Mouse (Mus musculus) NIH3T3 (cell line): ENCODE measurements at regions not wholly inside any gene's neighbourhood (a gene's known extent, or its start where the extent isn't known, plus 50 kb on each side); places are given as distances from the start of the nearest gene placed in this dataset.

Experiments
- DNase-seq: peaks from one replicate; pipeline ENCODE4 v3.0.0-alpha.2; 2012; ENCODE audit warnings: low read depth

DNA sequence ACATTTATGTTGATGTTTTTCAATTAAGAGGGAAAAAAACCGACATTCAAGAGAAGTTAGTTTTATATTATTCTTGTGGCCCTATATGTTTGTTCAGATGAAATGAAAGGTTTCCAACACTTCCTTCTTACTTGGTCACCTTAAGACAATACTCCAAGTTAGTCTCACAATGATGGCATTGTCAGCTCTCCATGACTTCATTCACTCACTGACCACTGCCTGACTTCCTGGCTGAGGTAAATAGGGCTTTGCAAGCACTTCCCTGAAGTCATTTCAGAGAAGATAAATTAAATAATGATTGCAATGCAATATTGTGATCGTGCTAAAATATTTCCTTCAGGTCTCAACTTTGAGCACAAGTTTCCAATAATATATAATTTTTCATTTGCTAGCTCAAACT lies 197.9 kb upstream of the Cep162 start:
- DNase-seq = no peak

DNA sequence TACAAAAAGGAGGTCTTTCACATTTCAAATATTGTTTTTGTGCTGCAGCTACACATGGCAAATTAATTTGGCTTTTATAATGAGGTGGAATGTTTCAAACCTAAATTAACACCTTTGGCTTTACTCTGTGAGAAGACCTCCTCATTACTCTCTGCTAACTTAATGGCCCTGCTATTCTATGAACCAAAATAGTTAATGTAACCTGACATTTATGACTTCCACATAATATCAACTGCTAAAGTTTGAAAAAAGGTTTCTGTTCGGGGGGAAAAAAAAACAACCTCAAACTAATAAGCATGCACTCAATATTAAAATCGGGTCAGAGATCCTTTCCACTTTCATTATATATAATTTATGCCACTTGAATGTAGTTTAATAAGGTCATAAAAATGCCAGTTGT lies 197.2 kb upstream of the Cep162 start:
- DNase-seq = no peak

DNA sequence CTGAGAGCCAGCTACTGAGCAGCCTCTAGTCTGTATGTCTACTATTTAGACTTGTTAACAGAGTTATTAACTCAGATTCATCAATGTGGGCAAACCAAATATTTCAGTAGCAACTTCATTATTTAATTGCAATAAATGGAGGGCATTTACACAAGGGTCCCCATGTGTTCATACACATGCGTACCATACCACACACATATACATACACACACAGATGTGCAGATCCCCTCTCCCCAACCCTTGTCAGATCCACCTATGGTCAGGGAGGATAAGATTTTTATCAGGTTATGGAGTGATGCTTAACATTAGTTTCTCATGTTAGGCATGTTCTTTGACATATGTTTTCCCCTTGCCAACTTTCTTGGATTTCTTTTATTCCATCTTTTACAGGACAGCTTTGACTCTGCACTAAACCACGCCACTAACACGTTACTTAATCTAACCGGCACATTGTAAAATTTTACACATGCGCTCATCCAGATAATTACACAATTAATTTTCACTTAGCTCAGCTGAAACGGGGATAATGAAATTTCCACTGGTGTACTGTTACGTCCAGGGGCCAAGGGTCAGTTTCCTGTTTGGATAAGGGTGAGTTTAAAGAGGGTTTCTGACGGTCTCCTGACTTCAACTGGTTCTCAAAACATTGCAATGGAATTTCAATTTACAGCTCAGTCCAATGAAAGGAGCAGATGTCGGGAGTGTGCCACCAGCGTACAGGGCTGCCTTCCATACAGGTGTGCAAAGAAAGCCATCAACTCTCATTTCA lies 188.3 kb upstream of the Cep162 start:
- DNase-seq = no peak

DNA sequence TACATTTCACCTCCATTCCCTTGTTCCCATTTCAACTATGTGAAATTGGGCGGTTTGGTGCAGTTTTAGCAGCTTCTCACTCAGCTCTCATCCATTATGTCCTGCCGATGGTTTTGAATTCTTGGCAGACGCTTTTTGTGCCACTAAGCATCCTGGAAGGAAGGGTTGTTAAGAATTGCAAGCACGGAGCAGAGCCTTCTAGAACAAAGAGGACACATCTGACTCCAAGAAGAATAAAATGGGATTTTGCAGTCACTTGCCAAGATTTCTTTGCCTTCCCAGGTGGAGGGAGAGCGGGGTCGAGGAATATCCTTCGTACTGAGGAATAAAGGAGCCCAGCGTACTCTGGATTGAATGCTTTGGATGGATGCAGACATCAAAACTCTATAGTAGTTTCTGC lies 176.7 kb upstream of the Cep162 start:
- no peak for DNase-seq

DNA sequence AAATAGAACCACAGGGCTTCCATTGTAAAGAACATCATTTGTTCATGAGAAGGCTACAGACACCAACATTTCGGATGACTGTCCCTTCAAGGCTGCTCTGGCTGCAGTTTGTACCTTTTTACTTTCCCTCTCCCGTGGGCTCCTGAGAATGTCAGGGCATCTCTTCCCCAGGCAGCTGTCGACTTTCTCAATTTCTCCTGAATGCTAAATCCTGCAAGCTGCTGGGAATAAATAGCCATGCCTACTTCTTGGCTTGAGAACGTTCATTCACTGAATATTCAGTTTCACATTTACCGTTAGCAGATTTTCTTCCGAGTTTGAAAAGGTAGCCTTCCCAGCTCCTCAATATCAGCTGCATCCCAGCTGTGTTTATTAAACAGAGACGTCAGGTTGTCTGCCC lies 176.2 kb upstream of the Cep162 start:
- DNase-seq = no peak

DNA sequence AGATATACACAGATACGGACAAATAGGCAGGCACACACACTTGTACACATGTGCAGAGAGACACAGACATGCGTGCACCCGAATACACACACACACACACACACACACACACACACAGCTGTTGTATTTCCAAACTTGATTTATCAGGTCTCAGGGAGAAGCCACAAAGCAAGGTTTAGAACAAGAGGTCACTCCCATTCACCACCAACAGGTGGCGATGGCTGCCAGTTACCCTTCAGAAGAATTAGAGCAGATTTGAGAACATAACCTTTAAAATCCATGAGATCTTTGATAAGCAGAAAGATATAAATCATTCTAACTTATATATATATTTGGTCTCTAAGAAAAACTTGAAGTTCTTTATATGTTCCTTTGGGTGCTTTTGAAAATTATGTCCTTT lies 169.9 kb upstream of the Cep162 start:
- peak; percentile 83 for DNase-seq

DNA sequence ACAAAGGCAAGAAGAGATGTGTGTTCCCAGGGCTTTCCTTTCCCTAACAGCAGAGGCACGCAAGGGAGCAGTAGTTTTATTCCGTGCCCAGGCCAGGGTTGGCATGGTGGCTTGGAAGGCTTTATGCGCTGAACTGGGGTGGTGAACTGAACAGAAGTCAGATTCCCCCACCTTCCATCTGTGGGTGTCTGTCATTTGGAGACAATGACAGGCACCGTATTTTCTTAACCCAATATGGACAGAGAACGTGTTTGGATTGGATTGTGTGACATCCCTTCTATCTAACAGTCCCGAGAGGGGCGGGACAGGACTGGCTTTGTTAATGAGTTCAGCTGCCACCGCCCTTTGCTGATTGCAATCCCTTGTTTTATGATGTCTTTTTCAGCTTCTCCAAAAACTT lies 165.8 kb upstream of the Cep162 start:
- DNase-seq = no peak

DNA sequence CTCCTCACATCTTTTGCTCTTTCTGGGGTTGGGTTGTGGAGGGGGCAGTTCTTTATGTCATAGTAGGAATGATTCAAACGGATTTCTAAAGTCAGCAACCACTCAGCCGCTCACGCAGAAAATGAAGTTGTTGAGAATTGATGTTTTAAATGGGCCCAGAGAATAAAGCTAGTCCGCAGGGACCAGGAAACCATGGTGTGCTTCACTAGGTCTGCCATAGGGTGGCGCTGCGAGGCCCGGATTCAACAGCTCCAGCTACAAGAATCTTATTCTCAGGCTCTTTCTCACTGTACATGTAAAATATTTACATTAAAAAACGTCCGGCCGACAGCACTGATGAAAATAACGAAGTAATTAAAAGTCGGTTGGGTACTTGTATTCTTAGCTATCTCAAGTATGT lies 164.0 kb upstream of the Cep162 start:
- peak; percentile 75 for DNase-seq

DNA sequence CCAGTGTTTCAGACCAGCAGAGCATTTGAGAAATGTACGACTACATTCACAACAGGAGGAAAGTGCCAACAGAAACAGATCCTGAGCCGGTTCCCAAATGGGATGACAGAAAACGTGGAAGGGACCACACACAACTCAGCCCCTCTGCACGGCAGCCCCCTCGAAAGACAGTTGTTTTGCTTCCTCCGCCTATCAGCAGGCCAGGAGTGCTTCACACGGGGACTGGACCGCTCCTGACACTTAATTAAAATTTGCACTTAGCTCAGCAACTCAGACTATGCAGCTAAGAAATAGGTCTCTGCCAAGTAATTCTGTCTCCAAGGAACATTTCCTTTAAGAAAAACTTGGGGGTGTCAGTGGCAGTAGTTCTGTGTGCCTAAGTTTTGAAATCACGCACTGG lies 157.6 kb upstream of the Cep162 start:
- no peak for DNase-seq

DNA sequence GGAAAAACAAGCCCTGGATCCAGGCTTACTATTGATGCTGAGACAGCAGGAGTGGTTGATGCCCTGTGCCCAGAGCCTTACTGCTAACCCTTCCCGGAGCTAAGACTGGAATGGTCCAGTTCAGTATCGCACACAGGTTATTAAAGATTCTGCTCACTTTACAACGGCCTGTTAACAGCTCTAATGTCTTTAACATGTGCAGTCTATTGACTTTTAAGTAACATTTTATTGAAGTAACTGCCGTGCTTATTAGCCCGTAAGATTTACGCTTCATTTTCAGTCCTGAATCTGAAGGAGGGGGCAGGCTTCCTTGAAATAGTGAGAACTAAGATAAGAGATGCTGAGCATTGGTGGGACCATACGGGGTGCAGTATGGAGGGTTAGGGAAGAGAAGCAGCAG lies 155.7 kb upstream of the Cep162 start:
- DNase-seq = no peak

DNA sequence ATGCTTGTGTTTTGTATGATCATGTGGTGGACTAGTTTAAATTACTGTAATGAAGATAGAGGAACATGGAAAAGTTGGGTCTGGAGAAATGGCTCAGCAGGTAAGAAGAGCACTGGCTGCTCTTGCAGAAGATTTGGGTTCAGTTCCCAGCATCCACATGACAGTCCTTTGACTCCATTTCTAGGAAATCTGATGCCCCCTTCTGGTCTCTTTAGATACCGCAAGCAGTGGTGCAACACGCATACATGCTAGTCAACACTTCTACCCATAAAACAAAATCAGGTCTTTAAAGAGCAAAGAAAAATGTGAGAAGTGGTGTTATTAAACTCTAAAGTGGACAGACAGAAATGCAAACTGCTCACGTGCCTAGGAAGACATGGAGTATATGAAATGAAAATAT lies 154.4 kb upstream of the Cep162 start:
- DNase-seq = no peak

DNA sequence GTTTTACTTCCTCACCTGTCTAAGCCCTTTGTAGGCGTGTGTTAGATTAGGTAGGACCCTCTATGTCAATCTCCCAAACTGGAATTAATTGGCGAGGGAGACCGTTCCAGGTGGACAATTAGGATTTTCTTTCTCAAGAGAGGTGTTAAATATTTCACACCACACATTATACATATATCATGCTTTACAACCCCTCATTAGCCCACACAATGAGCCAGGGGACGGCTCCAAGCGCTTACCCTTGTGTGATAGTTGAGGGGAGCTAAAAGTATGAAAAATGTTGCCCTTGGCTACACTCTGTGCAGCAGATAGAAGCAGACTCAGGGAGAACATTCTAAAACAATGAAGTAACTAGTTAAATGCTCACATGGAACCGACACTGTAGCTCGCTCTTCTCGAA lies 153.5 kb upstream of the Cep162 start:
- no peak for DNase-seq

DNA sequence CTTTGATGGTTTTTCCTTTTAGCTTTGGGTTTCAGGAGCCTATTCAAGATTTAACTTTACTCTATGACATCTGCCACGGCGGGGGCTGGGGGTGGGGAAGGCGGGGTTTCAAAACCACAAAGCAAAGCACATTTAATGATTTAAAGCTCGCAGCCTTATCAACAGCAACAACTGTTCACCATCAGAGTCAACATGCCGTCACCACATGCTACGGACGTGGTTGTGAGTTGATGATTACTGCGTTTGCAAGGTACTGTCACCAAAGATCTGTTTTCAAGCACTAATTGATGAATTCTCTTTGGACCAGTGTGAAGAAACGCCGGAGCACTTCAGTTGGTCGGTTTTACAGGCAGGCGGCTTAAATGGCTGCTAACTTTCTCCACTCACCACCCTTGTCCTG lies 151.1 kb upstream of the Cep162 start:
- peak; percentile 56 for DNase-seq

DNA sequence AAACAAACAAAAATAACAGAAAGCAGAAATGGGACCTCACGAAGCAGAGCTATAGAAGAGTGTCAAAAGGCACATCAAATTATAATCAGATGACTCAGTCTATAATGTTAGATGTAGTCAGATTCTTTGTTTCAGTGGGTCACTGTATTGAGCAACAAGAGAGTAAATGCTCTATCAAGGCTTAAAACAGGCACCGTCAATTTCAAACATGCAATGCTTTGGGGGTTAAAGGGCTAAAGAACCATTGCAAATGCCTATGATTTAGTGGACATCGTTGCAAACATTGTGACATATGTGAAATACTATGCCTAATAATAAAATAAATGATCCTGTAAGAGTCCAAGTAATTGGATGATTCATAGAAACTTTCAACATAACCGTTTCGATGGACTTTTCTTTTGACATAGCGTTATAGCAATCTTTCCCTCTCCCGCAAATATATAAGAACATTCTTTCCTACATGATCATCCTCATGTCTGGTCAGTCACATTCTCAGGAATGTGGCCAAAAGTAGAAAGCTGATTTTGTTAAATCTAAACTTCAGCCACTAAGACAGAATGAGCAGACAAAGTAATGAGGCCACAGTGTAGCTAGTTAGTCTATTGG lies 149.9 kb upstream of the Cep162 start:
- peak; percentile 83 for DNase-seq

DNA sequence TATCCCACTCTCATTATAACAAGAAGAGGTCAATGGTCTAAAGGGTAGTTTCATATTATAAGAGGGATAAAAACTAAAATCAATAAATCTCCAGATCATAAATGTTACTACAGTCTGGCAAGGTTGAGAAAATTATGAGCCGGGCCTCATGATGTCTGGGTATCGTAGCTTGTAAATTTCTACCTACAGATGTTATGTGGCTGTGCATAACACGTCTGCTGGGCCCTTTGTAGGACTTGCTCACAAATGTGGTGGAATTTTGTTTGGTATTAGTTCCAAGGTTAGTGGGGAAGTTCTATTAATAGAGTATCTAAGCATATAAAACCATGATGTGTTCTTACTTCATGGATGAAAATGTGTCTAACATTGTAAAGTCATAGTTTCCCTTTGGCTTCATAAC lies 146.7 kb upstream of the Cep162 start:
- no peak for DNase-seq

DNA sequence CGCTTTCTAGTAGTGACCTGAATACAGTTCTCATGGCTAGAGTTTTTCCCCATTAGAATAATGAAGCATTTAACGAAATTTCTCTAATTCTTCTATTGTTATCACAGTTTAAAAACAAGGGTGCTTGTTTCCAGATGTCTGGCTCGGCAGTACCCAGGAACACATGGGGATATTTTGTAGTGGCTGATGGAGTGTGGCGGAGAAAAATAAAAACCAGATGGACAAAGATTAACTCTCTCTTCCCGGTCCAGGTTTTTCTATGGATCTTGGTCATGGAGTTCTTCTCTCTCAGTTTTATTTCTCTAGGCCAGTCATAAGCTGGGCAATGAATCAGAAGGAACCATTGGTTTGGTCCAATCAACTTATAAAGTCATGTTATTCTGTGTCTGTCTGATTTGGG lies 132.2 kb upstream of the Cep162 start:
- peak; percentile 47 for DNase-seq

DNA sequence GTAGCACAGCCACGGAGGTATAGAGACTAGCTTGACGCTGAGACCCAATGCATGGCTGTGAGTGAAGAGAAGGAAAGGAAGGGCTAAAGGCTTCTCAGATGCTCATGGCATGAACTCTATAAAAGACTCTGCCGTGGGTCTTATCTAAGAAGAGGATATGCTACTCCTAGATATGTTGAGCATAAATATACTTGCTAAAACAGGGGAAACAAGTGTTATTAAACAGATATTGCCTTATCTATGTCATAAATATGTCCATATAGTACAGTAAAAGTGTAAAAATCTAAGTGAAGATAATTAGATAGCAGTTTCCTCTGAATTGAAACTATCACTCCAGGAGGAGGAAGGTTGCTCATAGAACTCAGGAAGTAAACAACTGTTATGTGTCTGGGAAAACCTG lies 128.2 kb upstream of the Cep162 start:
- DNase-seq = no peak

DNA sequence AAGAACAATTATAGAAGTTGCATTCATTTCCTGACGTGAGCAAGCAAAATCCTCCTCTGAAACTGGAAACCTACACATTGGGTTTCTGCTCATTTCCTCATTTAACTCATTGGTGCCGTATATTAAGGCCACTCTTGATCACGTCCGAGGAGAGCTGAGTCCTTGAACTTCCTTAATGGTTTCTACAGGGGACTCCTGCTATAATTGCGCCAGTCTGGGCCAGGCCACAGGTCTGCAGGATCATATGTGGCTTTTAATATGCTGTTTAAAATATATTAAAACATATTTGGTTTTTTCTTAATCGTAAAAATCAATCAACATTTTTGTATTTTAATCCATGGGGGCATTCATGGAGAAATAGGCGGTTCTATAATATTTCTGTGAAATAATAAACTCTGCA lies 122.6 kb upstream of the Cep162 start:
- DNase-seq = no peak

DNA sequence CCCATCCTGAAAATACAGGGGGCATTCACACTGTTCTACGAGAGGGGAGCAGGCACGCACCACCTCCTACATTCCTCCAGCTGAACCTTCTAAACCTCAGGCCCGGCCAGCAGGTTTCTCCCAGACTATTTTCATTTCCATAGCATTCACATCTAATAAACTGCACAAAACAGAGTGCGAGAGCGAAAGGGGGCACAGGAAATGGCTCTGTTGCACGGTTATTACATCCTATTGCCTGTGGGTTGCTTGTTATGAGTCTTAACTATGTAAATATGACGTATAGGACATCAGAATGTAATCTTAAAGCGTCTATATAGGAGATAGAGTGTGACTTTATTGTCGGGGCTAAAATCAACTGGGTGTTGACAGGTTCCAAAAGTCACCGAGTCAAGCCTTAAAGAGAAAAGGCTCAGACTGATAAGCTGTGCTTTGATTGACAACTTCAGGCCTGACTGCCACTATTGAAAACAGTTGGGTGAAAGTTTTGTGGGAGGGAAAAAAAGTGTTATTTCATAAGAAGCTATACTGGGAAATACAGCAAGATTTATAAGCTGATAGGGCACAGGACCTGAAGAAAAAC lies 121.5 kb upstream of the Cep162 start:
- DNase-seq = no peak

DNA sequence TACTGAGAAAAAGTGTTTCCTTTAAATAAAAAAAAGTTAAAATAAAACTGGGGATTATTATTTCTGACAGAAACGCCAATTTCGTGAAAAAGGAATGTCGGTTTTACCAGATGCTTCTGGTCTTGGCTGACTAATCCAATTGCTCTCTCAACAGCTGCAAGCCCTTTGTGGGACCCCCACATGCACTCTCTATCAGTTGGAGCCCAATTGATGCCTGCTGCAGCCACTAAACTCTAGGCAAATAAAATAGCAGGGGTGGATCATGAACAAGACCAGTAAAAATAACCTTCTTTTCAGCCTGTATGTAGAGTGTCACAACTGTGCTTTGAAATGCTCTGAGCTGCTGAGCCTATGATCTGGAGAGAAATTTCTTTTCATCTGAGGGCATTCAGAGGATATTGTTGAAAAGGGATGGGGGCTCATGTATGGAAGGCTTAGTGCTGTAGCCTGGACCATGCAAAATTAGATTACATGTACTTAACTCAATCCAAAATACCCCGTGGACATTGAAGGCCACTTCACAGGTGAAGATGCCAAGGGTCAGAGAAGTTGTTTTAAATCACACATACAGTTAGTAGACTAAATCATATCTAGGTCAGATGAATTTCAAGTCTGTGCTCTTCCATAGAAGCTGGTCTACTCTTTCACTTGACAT lies 117.0 kb upstream of the Cep162 start:
- no peak for DNase-seq

DNA sequence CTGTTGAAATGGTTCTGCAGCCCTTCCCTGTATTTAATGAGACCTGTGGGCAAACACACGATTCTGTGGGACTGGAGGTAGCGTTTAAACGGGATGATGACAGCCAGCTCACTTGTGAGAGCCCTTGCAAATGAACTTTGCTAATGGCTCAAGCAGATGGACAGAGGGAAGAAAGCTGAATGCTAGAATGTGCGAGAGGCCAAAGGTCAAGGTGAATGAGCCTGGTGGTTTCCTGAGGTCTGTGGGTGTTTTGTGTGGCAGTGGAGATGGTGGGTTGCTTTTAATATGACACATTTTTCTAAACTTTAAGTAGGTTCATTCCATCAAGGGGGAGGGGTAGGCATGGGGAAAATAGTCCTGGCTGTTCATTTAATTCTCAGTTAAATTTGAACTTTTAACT lies 113.7 kb upstream of the Cep162 start:
- DNase-seq = no peak

DNA sequence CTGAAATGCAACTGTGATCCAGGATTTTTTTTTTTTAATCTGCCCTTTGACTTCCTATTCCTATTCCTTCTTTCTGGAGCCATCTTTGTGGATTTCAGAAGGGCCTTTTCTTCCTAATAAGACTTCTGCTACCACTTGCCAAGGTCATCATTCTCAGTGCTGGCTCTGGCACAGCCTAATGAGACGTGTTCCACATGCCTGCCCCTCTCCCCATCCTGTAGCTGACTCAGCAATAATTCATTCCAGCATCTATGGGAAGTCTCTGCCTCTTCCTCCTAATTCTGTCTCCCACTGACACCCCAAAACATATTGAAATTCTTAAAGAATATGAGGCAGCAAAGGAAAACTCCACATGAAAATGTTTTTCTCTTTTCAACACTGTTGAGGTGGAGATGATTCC lies 91.7 kb upstream of the Cep162 start:
- DNase-seq = no peak

DNA sequence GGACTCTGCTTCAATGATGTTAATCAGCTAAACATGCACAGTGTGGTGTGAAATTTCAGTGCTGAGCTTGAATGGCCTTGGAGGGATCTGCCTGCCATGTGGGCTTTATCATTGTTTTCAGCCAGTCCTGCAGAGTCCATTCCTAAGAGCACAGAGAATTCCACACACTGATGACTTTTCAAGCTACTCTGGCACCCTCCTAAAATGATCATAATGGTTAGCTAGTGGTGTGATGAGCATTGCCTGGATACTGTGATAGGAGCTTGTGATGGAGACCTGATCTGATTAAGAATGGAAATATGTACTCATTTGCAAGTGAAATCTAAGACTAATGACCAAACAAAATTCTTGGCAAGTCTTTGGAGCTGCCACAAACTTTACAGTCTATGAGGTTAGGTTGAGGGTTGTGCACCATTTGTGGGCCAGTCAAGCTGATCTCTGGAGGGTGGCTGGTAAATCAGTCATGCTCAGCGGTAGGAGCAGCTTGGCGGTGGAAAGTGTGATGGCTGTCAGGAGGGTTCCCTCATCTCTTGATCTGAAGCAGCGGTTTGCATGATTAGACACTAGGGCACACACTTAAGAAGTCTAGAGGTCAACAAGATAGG lies 91.0 kb upstream of the Cep162 start:
- no peak for DNase-seq
